Mouse (Mus musculus) kidney, postnatal 4 days (tissue): ENCODE data around the gene Hesx1.
"Not testable (repeated sequence)": the region's sequence is repeated elsewhere in the genome, so short reads cannot be mapped to it uniquely, and the experiment has no call there.

ENCODE experiments used
- DNase-seq, 2 experiments: peaks; one replicate each; pipeline ENCODE4 v3.0.0; 2021; ENCODE audit warnings: mixed read lengths in 2 of 2

Hesx1 gene

DNA sequence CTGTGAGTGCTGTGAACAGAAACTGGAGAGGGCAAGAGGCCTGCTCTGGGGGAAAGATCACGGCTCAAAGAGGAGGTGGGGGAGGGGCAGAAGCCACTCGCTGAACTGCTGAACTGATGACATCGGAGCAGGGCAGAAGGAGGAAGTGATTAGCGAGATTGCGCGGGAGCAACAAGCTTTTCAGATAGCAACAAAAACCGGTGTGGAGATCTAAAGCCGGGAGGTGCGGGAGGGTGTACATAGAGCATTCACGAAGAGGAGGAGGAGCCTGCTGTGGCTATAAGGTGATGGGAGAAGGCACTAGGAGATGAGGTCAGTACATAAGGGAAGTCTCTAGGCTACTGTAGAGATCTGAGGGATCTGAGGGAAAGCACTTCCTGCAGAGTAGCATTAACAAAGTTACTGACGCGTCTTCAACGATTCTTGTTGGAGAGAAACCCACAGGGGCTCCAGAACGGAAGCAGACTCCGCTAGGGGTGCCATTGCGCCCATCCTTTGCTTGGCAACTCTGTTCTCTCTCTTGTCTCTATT lies at the start of gene Hesx1:
Gene Hesx1, plus strand, starts transcription at position 206 of the 531 bp plus-strand sequence.
- peak; percentile 60 to 77 for DNase-seq

DNA sequence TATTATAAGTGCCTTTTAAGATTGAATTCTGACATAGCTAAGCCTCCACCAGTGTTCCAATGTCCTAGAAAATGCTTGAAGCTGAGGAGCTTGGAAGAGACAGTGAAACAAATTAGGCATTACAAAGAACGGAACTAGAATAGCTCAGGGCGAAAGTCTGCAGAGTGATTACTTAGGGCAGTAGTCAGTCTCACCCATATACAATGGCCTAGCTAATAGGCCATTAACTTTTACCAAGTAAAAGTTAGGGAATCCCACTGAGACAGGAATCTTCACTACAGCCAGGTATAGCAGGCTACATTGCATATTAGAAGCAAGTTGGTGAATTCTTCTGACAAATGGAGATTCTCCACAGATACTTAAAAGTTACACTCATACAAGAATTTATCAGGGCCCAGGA lies 38.1 kb upstream of the Hesx1 start:
- DNase-seq, result not testable (repeated sequence)

DNA sequence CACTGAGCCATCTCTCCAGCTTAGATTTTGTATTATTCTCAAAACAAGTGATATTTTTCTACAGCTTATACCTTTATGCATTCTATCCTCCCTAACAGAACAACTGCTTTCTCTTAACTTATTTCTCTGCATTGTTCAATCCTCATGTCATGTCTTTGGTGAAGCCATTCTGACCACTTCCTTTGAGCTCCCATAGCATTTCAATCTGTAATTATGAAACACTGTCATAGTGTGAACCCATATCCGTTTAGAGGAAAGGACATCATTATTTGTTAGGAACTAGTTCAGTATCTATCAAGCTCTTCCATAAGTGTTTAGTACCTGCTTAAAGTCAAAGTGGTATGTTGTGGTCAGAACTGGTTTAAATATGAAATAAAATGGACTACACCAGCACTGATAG lies 33.7 kb upstream of the Hesx1 start:
- DNase-seq, result no peak

DNA sequence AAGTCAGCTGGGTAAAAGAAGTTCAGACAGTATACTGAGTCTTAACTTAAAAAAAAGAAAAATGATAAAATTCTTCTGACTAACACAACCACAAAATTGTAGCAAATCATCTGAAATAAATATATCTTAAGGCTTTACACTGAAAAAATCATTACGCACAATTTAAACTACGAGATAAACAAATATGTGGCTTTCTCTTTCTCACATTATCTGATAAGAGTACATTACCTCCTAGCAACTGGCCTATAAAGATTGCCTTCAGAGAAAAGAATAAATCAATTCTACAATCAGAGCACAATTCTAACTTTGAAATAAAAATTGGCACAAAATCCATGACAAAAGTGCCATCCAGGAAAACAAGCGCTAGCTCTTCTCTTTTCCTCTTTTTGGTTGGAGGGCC lies 25.1 kb upstream of the Hesx1 start:
- no peak for DNase-seq

DNA sequence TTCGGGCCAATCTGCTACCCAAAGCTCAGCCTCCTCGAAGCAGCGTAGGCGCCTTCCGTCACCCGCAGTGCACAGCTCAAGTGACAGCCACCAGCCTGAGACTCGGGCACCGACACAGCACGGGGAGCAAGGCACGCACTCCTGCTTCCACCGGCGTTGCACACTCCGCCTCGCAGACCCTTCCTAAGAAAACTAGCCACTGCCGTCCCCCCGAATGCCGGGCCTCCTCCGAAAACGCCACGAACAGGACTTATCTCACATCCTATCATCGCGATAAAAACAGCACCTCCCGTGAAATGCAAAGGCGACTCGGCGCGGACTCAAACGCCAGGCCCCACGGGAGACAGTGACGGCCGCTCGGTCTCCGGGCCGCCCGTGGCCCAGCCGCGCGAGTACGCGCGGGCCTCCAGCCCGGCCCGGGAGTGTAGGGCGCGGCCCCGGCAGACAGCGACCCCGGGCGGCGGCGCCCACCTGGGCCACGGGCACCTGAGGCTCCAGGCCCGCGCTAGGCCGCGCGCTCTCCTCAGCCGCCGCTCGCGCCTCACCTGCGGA lies 24.3 kb upstream of the Hesx1 start:
- DNase-seq, result peak; percentile 67 to 83

DNA sequence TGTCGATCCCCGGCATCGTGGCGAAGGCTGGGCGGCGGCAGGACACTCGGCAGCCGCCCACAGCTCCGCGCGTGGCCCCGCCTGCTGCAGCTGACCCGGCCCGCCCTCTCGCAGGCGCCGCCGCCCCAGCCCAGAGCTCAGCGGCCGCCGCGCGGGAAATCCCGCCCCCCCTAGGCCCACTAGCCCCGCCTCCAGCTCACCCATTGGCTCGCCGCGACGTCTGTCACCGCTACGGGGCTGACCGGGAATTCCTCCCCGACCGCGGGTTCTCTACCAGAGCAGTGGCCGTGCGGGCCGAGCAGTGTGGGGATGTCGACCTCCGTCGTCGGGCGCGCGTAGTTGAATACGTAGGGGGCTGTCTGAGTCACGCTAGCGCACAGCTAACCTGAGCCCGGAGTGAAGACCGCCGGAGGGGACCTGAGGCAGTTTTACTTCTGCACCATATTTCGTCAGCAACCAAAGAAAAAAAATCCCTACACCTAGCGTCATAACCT lies 23.7 kb upstream of the Hesx1 start:
- peak; percentile 99 to 100 for DNase-seq

DNA sequence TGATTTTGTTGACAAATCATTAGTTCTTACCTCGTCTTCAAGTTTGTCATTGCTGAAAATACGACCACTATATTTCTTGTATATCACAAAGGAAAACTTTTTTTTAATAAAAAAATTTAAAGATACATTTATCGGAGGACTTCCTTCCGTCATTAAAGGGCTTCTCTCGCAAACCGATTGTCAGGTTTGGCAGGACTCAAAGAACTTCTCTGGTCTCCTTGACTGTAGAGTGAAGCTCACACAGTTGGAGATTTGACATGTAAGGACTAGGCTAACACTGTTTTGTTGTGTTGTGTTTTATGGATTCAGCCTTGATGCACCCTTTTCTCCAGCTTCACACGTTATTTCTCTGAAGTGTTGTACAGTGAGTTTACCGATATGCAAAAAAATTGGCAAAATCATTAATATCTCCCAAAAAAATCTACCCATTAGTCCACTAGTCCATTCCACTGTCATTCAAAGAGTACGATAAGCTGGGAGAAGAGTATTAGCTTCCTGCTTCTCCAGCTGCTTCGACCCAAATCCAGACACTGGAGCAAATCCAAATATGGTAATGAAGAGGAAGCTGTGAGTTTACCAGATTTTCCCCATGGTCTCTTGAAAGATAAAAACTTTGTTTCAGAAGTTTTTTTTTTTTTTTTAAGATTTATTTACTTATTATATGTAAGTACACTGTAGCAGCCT lies 23.0 kb upstream of the Hesx1 start, which contains the start of gene Appl1:
Gene Appl1, minus strand, starts transcription at position 127 of the 684 bp plus-strand sequence.
- no peak for DNase-seq

DNA sequence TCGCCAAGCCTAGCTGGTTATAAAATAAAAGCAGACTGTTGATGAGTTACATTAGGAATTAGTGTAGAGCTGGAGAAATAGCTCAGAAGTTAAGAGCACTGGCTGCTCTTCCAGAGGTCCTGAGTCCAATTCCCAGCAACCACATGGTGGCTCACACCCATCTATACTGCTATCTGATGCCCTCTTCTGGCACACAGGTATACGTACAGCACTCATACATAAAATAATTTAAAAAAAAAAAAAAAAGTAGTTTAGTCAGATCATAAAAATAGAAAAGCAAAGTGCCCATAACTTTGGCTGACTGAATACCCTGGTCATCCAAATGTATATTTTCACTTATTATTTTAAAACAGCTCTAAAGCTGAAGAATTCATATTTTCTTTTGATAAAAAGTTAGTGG lies 21.1 kb upstream of the Hesx1 start:
- no peak for DNase-seq

DNA sequence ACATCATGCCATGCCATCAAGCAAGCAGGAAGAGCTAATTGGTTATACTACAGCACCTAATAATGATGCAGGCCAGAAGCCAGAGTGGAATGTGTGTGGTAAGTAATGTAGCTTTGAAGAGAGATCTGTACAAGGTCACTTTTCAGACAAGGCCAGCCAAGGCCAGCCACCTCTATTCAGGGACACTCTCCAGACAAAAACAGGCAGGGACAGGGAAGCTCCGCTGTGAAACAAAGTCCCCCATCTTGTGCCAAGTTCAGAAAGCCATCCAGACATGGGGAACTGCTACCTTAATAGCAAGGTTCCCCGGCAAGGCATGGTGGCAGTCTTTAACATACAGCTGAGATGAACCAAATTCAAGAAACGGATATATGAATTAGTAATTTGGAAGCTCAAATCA lies 18.7 kb upstream of the Hesx1 start:
- no peak for DNase-seq

DNA sequence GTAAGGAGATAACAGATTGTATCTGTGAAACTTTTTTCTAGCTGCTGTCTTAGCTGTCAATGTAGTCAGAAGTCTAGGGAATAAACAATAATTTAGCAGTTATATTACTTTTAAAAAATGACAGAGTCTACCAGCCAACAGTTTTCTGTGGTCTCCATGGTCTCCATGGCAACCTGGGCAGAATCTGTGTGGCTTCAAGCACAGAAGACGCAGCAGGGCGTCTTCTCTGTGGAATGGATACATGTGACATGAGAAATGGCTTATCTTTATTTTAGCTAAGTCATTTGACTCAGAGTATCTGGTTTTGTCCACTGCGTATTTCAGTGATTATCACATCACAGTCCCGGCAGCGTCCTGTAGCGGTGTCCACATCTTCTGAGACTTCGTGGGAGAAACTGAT lies 18.0 kb upstream of the Hesx1 start:
- no peak for DNase-seq

DNA sequence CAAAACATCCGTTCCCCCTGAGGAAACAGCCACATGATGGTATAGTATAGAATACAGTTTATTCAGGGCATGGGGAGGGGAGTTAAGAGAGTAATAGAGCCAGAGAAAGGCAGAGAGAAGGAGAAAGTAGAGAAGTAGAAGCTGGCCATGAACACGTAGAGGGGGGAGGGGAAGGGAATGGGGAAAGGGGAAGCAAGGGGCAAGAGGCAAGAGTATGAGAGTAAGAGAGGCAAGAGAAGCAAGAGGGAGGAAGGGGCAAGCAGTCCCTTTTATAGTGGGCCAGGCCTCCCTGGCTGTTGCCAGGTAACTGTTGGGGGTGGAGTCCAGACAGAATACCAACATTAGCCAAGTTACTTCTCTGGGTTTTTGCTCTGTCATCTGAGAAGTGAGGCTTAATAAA lies 16.7 kb upstream of the Hesx1 start:
- no peak for DNase-seq

DNA sequence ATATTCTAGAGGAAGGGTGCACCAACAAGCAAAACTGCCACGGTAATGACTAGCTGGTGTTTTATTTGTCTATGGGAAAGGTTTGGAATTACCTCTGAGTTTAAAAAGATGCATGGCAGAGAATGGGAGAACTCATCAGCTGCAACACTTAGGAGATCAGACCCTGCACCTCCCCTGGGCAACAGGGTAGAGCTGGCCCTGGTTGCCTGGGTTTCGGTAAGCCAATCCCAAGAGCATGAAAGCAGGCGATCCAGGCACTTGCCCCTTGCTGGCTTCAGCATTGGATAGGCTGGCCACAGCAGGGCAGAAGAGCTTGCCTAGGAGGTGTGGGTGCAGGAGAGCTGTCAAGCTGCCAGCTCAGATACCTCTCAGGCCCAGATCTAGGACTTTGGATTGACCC lies 14.4 kb upstream of the Hesx1 start:
- DNase-seq, result no peak

DNA sequence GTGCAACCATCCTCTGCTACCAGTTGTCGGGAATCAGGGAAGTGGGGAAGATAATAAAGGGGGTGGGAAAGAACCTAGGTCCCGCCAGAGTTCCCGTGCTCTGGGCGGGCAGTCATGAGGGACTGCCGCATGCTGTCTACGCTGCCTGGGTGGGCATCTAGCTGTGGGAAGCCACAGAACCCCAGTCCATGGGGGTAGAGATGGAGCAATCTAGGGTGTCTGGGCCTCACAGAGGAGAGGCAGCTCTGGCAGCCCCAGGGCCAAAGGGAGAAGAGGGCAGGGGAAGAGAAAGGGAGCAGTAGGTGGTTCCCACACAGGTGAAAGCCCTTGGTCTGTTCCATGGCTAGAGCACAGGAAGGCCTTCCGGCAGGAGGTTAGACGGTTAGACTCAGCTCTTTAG lies 13.2 kb upstream of the Hesx1 start:
- DNase-seq, result no peak

DNA sequence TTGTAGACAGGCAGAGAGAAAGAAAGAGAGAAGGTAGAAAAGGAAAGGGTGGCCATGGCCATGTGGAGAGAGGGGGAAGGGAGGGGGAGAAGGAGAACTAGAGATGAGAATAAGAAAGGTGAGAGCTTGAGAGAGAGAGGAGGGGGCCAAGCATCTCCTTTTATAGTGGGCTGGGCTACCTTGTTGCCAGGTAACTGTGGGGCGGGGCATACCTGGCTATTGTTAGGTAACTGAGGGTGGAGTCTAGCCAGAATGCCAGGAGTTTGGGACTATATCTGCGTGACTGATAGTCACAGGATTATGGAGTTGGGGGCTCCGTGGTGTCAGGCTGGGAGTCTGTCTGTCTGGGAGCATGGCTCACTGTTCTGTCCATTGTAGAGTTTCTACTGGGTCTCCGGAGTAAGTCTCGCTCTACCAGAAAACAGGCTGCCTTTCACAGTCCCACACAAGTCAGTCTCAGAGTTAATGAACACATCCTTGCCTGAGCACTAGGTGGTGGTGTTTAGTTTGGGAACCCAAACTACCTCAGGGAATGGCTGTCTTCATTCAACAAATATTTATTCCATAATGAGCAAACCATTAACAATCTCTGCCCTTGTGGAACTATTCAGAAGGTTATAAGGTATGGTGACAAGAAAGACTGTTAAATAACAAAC lies 12.6 kb upstream of the Hesx1 start:
- DNase-seq, result no peak

DNA sequence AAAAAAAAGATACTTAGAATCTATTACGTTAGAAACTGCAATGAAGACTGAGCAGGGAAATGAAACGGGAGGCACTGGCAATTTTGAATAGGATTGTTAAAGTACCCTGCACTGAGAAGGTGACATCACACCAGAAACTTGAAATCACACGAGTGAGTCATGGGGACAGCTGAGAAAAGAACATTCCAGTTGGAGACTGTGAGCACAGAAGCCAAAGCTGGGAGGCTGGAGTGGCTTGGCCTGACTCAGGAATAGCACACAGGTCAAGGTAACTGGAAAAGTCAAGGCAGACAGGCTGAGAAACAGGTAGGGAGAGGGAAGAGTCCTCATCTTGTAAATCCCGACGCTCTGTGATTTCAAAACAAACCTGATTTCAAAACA lies 12.1 kb upstream of the Hesx1 start:
- no peak for DNase-seq

DNA sequence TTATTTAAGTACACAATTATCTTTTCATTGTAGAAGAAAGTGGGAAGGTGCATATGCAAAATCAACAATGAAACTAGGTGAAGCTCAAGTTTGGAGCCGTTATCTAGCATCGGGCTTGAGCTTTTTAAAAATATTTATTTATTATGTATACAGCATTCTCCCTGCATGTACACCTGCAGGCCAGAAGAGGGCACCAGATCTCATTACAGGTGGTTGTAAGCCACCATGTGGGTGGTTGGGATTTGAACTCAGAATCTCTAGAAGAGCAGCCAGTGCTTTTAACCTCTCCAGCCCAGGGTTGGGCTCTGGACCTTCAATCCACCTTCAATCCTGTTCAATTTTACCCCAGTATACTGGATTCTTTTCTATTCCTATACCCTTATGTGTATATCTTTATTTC lies 5.5 kb upstream of the Hesx1 start:
- DNase-seq, result no peak

DNA sequence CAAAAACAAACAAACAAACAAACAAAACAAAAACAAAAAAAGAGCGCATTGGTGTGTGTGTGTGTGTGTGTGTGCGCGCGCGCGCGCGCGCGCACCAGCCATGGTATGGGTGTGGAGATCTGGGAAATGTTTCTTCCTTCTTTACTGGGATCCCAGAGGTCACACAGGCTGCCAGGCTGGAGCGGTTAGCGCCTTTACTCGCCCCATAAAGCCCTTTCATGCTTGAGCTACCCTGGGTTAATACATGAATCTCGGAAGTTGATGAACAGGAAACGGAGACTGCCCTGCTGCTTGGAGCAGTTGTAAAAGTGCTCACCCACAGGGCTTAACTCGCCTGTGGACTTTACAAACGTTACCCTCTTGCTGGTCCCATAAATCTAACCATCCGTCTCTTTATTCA lies 2.6 kb upstream of the Hesx1 start:
- DNase-seq, result peak; percentile 17 to 48

DNA sequence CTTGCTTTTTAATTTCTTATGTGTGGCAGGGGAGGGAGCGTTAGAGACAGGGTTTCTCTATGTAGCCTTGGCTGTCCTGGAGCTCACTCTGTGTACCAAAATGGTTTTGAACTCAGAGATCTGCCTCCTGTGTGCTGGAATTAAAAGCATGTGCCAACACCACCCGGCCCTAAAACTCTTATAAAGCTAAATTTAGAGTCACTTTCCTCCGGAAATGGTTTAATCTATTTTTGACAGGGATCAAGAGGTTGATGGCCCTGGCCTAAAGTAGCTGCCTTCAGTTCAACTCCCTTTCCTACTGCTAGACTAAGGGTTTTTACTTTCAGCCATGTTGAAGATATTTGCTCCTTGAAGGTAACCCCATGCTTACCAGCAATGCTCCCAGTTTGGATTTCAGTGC lies 789 bp upstream of the Hesx1 start:
- DNase-seq, result no peak

DNA sequence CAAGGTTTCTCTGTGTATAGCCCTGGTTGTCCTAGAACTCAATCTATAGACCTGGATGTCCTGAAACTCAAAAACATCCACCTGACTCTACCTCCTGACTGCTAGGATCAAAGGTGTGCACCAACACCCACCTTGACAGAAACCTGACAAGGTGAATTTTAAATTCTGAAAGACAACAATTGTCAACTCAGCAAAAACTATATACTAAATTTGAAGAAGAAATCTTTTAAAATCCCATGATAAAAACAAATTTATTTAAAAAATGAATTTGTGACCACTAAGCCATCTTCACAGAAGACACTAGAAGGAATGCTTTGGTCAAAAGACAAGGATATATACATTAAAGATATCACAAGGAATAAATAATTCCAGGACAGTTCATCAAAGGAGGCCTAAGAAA lies 2.0 kb downstream of the Hesx1 start:
- no peak for DNase-seq

DNA sequence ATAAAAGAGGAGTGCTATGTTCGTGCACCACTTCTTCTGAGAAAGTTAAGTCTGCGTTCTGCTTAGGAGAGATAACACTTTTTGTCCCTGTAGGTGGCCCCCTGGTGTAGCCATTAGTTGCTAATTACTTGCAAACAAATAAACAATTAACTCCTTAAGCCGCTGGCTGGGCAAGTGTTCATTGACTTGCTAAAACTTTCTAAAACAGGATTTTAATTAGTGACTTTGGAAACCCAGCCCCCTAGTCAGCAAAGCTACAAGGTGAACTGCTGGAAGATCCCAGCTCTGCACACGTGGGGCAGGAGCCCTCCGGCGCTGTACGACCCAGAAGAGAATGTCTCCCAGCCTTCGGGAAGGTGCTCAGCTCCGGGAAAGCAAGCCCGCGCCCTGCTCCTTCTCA lies 6.2 kb downstream of the Hesx1 start:
- peak in 1 of 2 experiments; percentile 17 for DNase-seq

DNA sequence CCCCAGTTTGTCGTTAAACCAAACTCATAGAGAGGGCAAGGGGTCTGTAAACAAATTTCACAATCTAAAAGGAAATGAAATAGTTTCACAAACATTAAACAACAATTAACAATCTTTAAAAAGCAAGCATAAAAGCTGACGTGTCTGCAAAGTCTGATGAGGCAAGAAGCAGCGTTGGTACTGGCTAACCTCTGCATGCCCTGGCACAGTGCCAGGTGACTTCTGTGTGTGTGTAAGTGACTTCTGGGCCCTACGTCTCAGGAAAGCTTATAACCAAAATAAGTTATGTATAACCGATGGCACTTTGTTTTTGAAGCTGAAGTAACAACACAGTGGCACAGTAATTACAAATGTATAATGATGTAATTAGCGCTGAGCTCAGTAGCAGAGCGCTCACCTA lies 10.7 kb downstream of the Hesx1 start:
- DNase-seq, result peak; percentile 41 to 52

DNA sequence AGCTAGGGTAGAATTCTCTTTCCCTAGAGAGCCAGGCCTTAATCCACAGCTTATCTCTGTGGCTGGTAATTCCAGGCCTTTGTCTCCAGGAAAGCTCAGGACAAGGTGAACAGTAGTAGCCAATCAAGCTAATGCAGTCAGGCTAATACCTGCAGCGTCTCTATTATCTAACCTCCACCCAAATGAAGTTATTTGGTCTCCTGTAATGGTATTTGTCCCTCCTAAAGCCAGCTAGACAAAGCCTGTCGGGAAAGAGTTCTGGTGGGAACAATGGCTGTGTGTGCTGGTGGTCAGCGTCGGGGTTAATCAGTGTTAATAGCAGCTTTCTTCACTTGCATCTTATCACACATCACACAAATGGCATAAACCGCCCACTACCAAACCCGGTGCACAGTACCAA lies 11.7 kb downstream of the Hesx1 start:
- DNase-seq, result no peak

DNA sequence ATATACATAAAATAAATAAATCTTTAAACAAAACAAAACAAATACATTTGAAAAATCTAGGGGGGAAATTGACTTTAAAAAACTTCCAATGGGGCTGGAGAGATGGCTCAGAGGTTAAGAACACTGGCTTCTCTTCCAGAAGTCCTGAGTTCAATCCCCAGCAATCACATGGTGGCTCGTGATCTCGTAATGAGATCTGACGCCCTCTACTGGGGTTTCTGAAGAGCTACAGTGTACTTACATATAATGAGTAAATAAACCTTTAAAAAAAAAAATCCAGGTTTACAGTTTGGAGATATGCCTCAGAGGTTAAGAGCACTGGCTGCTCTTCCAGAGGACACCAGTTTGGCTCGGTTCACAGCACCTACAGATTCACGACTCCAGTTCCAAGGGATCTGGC lies 17.3 kb downstream of the Hesx1 start:
- DNase-seq, result no peak

DNA sequence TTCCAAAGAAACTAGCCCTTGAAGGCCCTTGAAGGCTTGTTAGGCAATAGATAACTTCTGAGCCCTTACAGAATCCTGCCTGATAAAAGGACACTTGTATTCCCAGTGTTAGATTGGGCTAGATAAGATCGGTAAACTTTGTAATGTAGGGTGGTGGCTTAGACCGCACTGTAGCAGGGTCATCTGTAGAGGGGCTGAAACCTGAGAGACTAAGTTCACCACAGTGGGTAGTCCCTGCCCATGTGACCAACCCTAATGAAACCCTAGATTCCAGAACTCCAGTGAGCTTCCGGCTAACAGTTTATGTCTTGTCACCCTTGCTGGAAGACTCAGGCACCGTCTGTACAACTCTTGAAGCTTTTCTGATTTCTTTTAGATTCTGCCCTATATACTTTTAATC lies 19.4 kb downstream of the Hesx1 start:
- no peak for DNase-seq
